Mouse (Mus musculus): ENCODE results near the gene Atcay. TPM values are rescaled to one million over a fixed set of nuclear protein-coding genes. Genes with fewer than 3 reads are reported as not detected.
A peak's percentile ranks its signal among the peaks of the same experiment; 100 is the strongest.
"Not testable (repeated sequence)": the region's sequence is repeated elsewhere in the genome, so short reads cannot be mapped to it uniquely, and the experiment has no call there.

Gene Atcay
- polyA plus RNA-seq, 1 experiment from 2014 or later, result 95.3 TPM

DNA sequence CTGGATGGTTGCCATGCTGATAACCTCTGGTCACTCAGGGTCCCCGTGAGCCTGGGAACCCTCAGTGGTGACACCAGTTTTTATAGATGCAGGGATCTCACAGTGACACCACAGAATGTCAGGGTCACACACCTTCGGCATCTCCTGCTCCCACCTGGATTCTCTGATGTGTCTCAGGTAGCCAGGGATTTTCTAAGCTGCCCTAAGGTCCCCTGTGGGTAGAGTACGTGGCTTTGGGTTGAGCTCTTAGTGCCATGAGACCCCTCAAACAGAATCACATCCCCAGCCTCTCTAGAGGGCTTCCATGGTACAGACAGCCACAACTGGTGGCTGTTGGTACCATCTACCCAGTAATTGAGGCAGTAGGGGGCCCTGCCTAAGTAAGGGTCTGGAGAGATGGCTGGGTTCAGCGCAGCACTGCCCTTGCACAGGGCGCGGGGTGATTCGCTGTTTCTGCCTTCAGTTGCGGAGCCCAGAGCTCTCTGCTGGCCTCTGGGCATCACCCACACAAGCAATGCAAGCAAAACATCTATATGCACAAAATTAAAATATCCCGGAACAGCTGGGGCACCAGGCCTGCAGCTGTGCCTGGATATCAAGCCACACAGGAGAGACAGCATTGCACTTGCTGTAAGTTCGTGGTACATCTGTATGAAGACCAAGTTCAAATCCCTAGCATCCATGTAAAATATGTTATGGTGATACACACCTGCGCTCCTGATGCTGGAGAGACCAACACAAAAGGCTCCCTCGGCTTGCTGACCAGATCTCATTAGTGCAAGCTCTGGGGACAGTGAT, 6.0 kb upstream of the Atcay start:
- no peak overlapping the region for H3K27ac ChIP-seq
- ATAC-seq (replicated peaks), result no peak
- WGBS, result 79% methylated on average over 12 of the region's 12 CpGs
- peaks cover 24% of the 10 kb centered on the region for H3K4me1 ChIP-seq
- H3K9ac ChIP-seq, result no peak overlapping the region
- H3K27me3 ChIP-seq (replicated peaks), result peaks cover 26% of the 10 kb centered on the region
- no peaks in the 10 kb centered on the region for H3K9me3 ChIP-seq
- no peaks in the 10 kb centered on the region for H3K36me3 ChIP-seq (replicated peaks)
- no peak overlapping the region for H3K4me2 ChIP-seq
- H3K4me3 ChIP-seq, result no peak overlapping the region

DNA sequence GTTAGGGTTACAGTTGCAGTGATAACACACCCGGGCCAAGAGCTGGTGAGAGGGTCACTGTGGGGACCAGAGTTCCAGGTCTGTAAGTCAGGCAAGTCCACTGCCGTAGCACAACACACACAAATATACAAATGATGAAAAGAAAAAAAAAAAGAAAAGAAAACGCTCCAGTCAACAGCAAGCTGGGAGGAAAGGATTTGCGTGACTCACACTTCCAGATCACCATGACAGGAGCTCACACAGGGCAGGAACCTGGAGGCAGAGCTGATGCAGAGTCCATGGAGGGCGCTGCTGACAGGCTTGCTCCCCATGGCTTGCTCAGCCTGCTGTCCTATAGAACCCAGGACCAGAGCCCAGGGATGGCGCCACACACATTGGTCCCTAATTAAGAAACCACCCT, 3.6 kb upstream of the Atcay start:
- H3K4me1 ChIP-seq, result peaks cover 35% of the 10 kb centered on the region
- 0 out of 2 replicates have a peak overlapping the region, but pooled peaks have one; percentile 69 for H3K9ac ChIP-seq
- no peak overlapping the region for H3K27ac ChIP-seq
- WGBS, result 78% methylated on average over 6 of the region's 6 CpGs
- no peaks in the 10 kb centered on the region for H3K36me3 ChIP-seq (replicated peaks)
- H3K4me3 ChIP-seq, result peak overlapping the region; percentile 63; the same call in 1 of the 2 replicates
- ATAC-seq (replicated peaks), result no peak
- peak overlapping the region; percentile 62; the same call in 1 of the 2 replicates for H3K4me2 ChIP-seq
- H3K9me3 ChIP-seq, result no peaks in the 10 kb centered on the region
- peaks cover 8% of the 10 kb centered on the region for H3K27me3 ChIP-seq (replicated peaks)

DNA sequence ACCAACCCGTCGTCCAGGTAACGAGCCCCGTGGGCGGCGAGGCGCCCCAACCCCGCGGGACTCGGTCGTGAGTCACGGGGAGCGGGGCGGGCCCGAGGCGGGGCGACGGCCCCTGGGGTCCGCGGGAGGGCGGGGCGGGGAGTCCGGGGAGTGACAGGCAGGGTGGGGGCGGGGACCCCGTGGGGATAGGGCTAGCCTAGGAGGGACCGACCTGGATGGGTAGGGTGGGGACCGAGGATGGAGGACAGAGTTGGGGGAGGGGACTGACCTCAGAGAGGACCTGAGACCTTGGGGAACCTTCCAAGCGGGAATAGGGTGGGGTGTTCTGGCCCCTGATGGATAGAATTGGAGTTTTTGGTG, 2.6 kb upstream of the Atcay start:
- peak overlapping the region; percentile 63 for H3K27ac ChIP-seq
- WGBS, result 0% methylated on average over 24 of the region's 28 CpGs
- H3K9me3 ChIP-seq, result no peaks in the 10 kb centered on the region
- peak overlapping the region; percentile 63 for H3K4me3 ChIP-seq
- H3K9ac ChIP-seq, result peak overlapping the region; percentile 69
- peaks cover 45% of the 10 kb centered on the region for H3K4me1 ChIP-seq
- peak; percentile 43 for ATAC-seq (replicated peaks)
- peak overlapping the region; percentile 62 for H3K4me2 ChIP-seq
- H3K27me3 ChIP-seq (replicated peaks), result peaks cover 3% of the 10 kb centered on the region; the same call in 1 of the 2 replicates
- no peaks in the 10 kb centered on the region for H3K36me3 ChIP-seq (replicated peaks)

DNA sequence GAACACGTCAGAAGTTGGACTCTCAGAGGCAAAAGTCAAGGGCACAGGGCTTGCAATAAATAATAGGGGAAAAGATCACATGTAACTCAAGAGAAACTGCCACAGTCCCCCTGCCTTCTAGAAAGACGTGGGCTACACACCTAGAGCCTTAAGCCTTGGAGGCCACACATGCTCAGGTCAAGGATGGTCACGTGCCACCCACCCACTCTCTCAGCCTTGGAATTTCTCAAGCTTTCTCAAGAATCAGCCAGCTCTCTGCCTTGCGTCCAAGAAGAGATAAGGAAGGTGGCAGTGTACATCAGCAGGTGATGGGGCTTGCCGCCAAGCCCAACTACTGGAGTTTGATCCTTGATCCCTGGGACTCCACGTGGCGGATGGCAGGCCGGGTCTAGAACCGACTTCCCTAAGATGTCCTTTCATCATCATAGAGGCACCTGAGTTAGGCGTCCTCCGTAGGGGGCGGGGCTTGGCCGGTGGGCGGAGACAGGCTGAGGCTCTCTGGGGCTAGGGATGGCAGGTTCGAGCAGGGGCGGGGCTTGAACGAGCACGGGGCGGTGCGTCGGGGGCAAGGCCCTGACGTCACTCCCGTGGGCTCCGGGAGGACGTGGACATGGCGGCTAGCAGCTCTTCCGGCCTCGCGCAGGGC, 2.1 kb upstream of the Atcay start, which contains the start of gene Zfr2:
Gene Zfr2 (plus strand): TSS at position 576 of the 646 bp plus-strand sequence.
- WGBS, result 8% methylated on average over 29 of the region's 29 CpGs
- peak within 1 kb of the TSS; percentile 63 for H3K27ac ChIP-seq

DNA sequence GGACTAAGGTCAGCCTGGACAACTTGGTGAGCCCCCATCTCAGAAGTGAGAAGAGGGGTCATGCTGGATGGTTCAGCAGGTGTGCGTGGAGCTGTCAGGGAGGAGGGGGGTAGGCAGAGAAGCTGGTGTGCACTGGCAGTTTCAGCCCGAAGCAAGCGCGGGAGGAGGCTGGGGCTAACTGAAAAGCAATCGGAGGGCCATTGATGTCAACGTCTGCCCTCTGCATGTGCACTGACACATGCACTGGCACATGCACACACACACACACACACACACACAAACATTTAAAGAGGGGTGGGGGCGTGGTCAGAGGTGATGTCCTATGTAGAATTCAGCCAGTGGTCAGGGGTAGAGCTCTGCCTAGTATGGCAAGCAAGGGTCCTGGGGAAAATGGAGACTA, 803 bp upstream of the Atcay start:
- H3K4me3 ChIP-seq, result peak overlapping the region; percentile 93
- WGBS, result 50% methylated on average over 7 of the region's 7 CpGs
- H3K4me2 ChIP-seq, result peak overlapping the region; percentile 75
- peaks cover 57% of the 10 kb centered on the region for H3K4me1 ChIP-seq
- no peaks in the 10 kb centered on the region for H3K9me3 ChIP-seq
- peak overlapping the region; percentile 34; the same call in 1 of the 2 replicates for H3K9ac ChIP-seq
- H3K27ac ChIP-seq, result peak overlapping the region; percentile 96
- H3K36me3 ChIP-seq (replicated peaks), result no peaks in the 10 kb centered on the region
- peak; percentile 3; the same call in 1 of the 2 replicates for ATAC-seq (replicated peaks)
- no peaks in the 10 kb centered on the region for H3K27me3 ChIP-seq (replicated peaks)

More for the DNA sequence above, 2.1 kb upstream of the Atcay start, which contains the start of gene Zfr2:
- H3K4me3 ChIP-seq, result peak within 1 kb of the TSS; percentile 63
- H3K36me3 ChIP-seq (replicated peaks), result no peaks in the 10 kb centered on the region
- H3K4me2 ChIP-seq, result peak within 1 kb of the TSS; percentile 62
- H3K27me3 ChIP-seq (replicated peaks), result no peaks in the 10 kb centered on the region
- H3K4me1 ChIP-seq, result peaks cover 50% of the 10 kb centered on the region
- ATAC-seq (replicated peaks), result peak; percentile 57
- H3K9me3 ChIP-seq, result no peaks in the 10 kb centered on the region
- peak within 1 kb of the TSS; percentile 69 for H3K9ac ChIP-seq

DNA sequence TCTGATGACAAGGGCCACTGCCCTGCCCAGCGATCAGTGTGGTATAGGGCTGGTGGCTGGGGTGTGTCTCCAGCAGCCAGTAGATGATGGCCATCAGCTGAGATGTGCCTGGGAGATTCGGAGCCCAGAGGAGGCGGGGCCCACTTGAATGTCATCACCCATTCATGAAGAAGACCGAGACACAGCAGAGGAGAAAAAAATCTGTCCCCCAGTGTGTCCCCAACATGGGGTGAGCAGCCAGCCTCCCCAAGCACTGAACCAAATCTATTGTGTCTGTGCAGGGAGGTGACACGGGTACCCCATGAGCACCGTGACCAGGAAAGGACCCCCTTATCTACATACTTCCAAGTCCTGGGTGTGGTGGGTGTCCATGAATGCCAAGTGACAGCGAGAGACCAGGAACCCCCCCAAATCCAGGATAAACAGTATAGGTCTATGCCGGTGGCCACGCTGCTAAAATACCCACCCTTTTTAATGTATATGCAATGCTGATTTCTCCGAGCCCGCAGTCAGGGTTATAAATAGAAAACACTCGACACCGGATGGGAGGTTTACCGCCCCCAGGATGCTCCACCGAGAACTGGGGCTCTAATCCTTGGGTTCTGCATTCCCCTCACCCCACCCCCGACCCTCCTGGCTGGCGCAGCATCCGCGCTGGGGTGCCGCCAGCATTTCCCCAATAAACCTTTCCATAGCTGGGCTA, 747 bp downstream of the Atcay start:
- peak; percentile 24 for ATAC-seq (replicated peaks)
- peaks cover 57% of the 10 kb centered on the region for H3K4me1 ChIP-seq

DNA sequence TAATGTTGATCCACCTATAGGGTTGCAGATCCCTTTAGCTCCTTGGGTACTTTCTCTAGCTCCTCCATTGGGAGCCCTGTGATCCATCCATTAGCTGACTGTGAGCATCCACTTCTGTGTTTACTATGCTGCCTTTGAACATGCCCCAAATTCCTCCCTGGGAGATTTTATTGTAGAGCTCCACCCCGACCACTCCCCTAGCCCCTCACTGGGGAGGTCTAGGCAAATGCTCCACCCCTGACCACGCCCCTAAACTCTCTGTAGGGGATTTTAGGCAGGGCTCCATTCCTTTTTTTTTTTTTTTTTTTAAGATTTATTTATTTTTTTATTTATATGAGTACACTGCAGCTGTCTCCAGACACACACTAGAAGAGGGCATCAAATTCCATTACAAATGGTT, 6.9 kb downstream of the Atcay start:
- not testable (repeated sequence) for ATAC-seq (replicated peaks)

More for the DNA sequence above, 747 bp downstream of the Atcay start:
- H3K27ac ChIP-seq, result peak overlapping the region; percentile 96
- 6% methylated on average over 20 of the region's 20 CpGs for WGBS
- peak overlapping the region; percentile 100 for H3K9ac ChIP-seq
- H3K36me3 ChIP-seq (replicated peaks), result no peaks in the 10 kb centered on the region; the same call in 1 of the 2 replicates
- H3K27me3 ChIP-seq (replicated peaks), result no peaks in the 10 kb centered on the region
- peak overlapping the region; percentile 93 for H3K4me3 ChIP-seq
- H3K4me2 ChIP-seq, result peak overlapping the region; percentile 75
- no peaks in the 10 kb centered on the region for H3K9me3 ChIP-seq

DNA sequence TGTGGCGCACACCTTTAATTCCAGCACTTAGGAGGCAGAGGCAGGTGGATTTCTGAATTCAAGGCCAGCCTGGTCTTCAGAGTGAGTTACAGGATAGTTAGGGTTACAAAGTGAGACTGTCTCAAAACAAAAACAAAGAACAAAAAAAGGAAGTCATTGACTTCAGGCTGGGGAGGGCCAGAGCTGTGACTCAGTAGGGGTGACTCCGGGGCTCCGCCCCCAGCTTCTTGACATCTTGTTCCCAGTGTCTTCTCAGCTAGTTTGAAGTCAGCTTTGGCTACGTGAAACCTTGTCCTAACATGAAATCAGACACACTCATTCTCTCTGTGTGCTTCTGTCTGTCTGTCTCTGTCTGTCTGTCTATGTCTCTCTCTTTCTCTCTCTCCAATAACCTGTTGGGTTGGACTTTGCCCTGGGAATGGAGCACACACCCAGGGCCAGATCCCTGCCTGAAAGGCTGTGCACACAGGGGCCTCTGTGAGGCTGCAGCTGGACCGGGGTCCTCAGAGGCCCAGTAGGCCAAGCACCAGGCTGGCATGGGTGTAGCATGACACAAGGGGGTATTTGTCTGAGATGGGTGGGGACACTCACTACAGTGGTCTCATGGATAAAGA, 9.1 kb downstream of the Atcay start:
- ATAC-seq (replicated peaks), result no peak

More for the DNA sequence above, 6.9 kb downstream of the Atcay start:
- H3K27me3 ChIP-seq (replicated peaks); H3K9ac ChIP-seq; H3K9me3 ChIP-seq; H3K27ac ChIP-seq; H3K4me3 ChIP-seq; H3K4me2 ChIP-seq: not testable (repeated sequence)
- Histone ChIP-seq H3K36me3 (replicated peaks) (peaks cover 30% of the 10 kb centered on the region), H3K4me1 (peaks cover 18% of the 10 kb centered on the region)
- 68% methylated on average over 2 of the region's 2 CpGs for WGBS

DNA sequence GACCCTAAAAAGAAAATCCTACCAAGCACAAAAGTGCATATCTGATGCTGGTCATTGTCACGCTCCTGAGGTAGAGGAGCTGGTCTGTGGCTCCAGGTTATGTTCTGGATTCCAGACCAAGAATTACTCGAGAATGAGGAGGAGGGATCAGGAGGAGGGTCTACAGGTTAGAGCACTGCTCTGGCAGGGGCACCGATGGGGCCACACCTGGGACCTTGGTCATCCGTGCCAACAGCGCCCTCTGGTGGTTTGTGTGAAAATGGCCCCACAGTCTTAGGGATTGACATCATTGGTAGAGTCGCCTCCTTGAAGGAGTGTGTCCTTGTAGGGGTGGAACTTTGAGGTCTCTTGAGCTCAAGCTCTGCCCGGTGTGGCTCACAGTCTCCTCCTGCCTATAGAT, 12.7 kb downstream of the Atcay start:
- no peaks in the 10 kb centered on the region for H3K9me3 ChIP-seq
- no peak overlapping the region for H3K4me2 ChIP-seq
- ATAC-seq (replicated peaks), result no peak
- 41% methylated on average over 7 of the region's 7 CpGs for WGBS
- no peaks in the 10 kb centered on the region for H3K4me1 ChIP-seq
- H3K27ac ChIP-seq, result no peak overlapping the region
- H3K9ac ChIP-seq, result no peak overlapping the region
- H3K36me3 ChIP-seq (replicated peaks), result peaks cover 51% of the 10 kb centered on the region
- H3K27me3 ChIP-seq (replicated peaks), result no peaks in the 10 kb centered on the region
- no peak overlapping the region for H3K4me3 ChIP-seq

More for the DNA sequence above, 9.1 kb downstream of the Atcay start:
- WGBS, result 86% methylated on average over 5 of the region's 5 CpGs
- H3K4me3 ChIP-seq, result no peak overlapping the region
- H3K36me3 ChIP-seq (replicated peaks), result peaks cover 42% of the 10 kb centered on the region
- no peak overlapping the region for H3K4me2 ChIP-seq
- H3K4me1 ChIP-seq, result 0 out of 2 replicates have a peak, but pooled peaks cover under 1% of the 10 kb centered on the region
- no peaks in the 10 kb centered on the region for H3K27me3 ChIP-seq (replicated peaks)
- H3K9me3 ChIP-seq, result no peaks in the 10 kb centered on the region
- no peak overlapping the region for H3K27ac ChIP-seq
- no peak overlapping the region for H3K9ac ChIP-seq

DNA sequence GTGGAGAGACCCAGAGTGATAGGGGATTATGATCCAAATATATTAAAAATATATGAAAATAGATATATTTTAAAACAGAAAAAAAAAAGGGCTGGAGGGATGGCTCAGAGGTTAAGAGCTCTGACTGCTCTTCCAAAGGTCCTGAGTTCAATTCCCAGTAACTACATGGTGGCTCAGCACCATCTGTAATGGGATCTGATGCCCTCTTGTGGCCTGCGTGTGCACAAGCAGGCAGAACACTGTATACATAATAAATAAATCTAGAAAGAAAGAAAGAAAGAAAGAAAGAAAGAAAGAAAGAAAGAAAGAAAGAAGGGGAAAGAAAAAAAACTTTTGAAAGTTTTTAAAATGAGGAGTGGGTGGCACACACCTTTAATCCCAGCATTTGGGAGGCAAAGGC, 13.4 kb downstream of the Atcay start:
- H3K4me3 ChIP-seq; H3K27ac ChIP-seq; ATAC-seq (replicated peaks); H3K9ac ChIP-seq; H3K4me2 ChIP-seq; H3K4me1 ChIP-seq; H3K27me3 ChIP-seq (replicated peaks); H3K9me3 ChIP-seq: not testable (repeated sequence)
- peaks cover 57% of the 10 kb centered on the region for H3K36me3 ChIP-seq (replicated peaks)
- WGBS, result 22% methylated on average over 1 of the region's 1 CpGs

DNA sequence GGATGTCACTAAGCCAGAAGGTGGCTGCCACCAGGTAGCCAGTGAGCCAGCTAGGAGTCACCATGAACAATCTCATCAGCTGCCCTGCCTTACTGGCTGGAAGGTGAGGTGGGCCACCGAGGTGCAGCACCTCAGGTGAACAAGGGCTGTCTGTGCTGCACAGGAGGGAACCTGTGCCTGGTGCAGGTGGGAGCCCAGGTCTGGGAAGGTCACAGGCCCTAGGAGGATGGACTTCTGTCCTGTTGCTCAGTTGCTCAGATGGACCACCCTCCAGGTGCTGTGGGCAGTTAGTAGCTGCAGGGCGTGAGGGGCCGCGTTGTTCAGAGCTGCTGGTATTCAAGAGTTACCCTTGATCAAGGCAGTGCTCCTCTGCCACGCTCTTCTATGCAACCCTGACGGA, 13.8 kb downstream of the Atcay start:
- Histone ChIP-seq H3K4me2 (no peak overlapping the region), H3K9me3 (no peaks in the 10 kb centered on the region), H3K27me3 (replicated peaks) (no peaks in the 10 kb centered on the region), H3K9ac (no peak overlapping the region), H3K4me3 (no peak overlapping the region), H3K27ac (no peak overlapping the region), H3K36me3 (replicated peaks) (peaks cover 57% of the 10 kb centered on the region), H3K4me1 (no peaks in the 10 kb centered on the region)
- WGBS, result 92% methylated on average over 6 of the region's 6 CpGs
- no peak for ATAC-seq (replicated peaks)

DNA sequence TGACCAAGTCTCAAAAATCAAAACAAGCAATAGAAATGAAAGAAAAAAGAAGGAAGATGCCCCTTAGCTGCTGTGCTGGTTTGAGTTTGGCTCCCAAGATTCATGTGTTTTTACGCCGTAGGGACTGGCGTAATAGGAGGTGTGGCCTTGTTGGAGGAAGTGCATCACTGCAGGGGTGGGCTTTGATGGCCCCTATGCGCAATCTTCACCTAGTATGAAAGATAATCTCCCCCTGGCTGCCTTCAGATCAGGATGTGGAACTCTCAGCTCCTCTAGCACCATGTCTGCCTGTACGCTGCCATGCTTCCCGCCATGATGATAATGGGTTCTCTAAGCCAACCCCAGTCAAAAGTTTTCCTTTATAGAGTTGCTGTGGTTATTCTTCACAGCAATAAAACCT, 14.4 kb downstream of the Atcay start:
- H3K4me1 ChIP-seq, result no peaks in the 10 kb centered on the region
- no peak overlapping the region for H3K27ac ChIP-seq
- H3K9ac ChIP-seq, result no peak overlapping the region
- no peaks in the 10 kb centered on the region for H3K9me3 ChIP-seq
- peaks cover 57% of the 10 kb centered on the region for H3K36me3 ChIP-seq (replicated peaks)
- no peak for ATAC-seq (replicated peaks)
- no peak overlapping the region for H3K4me3 ChIP-seq
- H3K4me2 ChIP-seq, result no peak overlapping the region
- H3K27me3 ChIP-seq (replicated peaks), result no peaks in the 10 kb centered on the region
- WGBS, result 95% methylated on average over 6 of the region's 6 CpGs
